Mouse (Mus musculus): Measurements from ENCODE around the gene Mcm2.

The Mcm2 gene

GRCm38 (mm10) chr6:88925640-88926205 lies 27.1 kb upstream of the Mcm2 start:
- DNase-seq (ENCODE audit: low read depth): no peak

DNA sequence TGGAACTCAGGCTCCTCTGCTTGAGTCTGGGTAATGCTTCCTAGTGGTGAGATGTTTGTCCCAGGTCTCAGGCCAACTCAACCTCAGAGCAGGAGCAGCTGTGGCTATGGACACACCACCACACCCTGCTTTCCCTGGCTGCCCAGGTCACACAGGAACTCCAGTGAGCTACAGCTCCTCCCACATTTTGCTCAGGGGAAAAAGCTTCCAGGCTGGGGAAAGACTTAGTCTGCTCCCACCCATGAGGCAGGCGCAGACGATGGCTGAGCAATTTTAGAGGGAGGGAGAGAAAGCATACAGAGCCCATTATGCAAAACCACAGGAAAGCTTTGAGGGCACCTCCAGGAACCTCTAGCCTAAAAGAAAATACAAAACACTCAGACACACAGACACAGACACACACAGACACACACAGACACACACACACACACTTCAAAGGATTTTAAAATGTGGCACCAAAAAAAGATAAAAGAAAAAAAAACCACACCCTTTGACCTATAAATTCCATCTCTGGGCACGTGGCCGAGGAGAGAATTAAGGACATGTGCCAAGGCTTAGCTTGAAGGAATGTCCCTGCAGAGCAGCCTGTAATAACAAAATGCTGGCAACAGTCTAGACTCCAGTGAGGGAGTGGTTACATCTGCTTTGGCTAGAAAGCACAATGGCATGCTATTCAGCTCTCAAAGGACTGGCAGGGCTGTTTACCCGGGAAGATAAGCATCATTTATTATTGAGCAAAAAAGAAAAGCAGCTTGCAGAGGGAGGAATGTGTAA lies 26.1 kb upstream of the Mcm2 start:
- no peak for DNase-seq (ENCODE audit: low read depth)

GRCm38 (mm10) chr6:88918802-88919201 lies 20.2 kb upstream of the Mcm2 start:
- DNase-seq (ENCODE audit: low read depth): no peak

DNA sequence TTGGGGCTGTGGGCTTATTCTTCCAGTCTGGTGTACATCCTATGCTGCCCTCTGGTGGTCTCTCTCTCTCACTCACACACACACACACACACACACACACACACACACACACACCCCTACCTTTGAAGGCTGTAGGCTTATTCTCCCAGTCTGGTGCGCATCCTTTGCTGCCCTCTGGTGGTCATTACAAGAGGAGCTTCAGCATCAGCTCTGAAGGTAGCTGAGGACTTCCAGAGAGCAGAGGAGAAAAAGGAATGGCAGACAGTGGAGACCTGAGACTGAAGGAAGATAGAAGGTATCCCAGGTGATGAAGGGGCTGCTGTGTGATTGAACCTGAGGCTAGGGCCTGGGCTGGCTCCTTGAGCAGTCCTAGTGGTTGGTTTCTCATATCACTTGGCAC lies 17.6 kb upstream of the Mcm2 start:
- peak; percentile 71 for DNase-seq (ENCODE audit: low read depth)

DNA sequence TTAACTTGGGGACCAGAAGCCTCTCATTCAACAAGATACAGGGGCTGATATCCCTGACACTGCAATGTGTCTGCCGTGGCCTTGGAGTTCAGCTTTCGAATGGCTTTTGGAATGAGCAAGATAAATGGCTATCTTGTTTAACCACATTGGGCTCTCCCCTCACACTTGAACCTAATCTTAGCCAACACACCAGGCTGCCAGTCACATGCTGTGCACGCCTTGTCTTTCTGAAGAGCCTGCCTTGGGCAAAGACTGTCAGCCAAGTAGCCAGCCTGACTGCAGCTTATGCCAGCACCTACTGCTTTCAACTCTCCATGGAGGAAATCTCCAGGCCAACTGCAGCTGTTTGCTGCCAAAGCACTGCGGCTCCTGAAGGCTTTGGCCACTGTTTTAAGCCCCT lies 16.9 kb upstream of the Mcm2 start:
- DNase-seq (ENCODE audit: low read depth): no peak

GRCm38 (mm10) chr6:88914799-88915198 lies 16.2 kb upstream of the Mcm2 start:
- no peak for DNase-seq (ENCODE audit: low read depth)

GRCm38 (mm10) chr6:88913440-88913839 lies 14.9 kb upstream of the Mcm2 start:
- DNase-seq (ENCODE audit: low read depth): no peak

GRCm38 (mm10) chr6:88913022-88913421 lies 14.4 kb upstream of the Mcm2 start:
- no peak for DNase-seq (ENCODE audit: low read depth)

GRCm38 (mm10) chr6:88909151-88909550 lies 10.6 kb upstream of the Mcm2 start:
- DNase-seq (ENCODE audit: low read depth): no peak

GRCm38 (mm10) chr6:88906369-88907108 lies 8.0 kb upstream of the Mcm2 start:
- DNase-seq (ENCODE audit: low read depth): peak; percentile 87

- no peak for DNase-seq (ENCODE audit: low read depth)
These were observed 6.5 kb upstream of the Mcm2 start for GRCm38 (mm10) chr6:88905042-88905441.

- no peak for DNase-seq (ENCODE audit: low read depth)
These were observed 5.9 kb upstream of the Mcm2 start for GRCm38 (mm10) chr6:88904456-88904974.

- no peak for DNase-seq (ENCODE audit: low read depth)
These were observed 5.1 kb upstream of the Mcm2 start for GRCm38 (mm10) chr6:88903708-88904107.

GRCm38 (mm10) chr6:88901947-88902820 lies 3.6 kb upstream of the Mcm2 start, which contains the start of gene Tpra1:
TSS of gene Tpra1 (plus strand) at chr6:88902251.
- peak; percentile 97 for DNase-seq (ENCODE audit: low read depth)

- no peak for DNase-seq (ENCODE audit: low read depth)
These were observed 2.9 kb upstream of the Mcm2 start for GRCm38 (mm10) chr6:88901471-88901870.

- DNase-seq (ENCODE audit: low read depth): no peak
These were observed 1.0 kb upstream of the Mcm2 start for GRCm38 (mm10) chr6:88899628-88900027.

DNA sequence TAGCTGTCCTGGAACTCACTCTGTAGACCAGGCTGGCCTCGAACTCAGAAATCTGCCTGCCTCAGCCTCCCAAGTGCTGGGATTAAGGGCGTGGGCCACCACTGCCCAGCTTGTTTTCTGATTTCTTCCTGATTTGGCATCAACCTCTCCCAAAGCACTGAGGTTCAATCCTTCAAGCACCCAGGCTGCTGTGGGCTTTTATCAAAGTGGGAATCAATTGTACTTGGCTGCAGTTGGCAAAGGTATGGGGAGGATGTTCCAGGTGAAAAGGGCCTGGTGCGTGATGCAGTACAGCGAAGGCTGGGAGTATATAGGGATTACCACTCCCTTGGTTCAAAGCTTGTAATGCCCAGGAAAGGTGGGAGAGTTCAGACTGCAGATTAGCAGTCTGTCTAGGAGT lies 506 bp upstream of the Mcm2 start:
- DNase-seq (ENCODE audit: low read depth): peak; percentile 32

GRCm38 (mm10) chr6:88897246-88897645 lies 1.3 kb downstream of the Mcm2 start:
- DNase-seq (ENCODE audit: low read depth): no peak

DNA sequence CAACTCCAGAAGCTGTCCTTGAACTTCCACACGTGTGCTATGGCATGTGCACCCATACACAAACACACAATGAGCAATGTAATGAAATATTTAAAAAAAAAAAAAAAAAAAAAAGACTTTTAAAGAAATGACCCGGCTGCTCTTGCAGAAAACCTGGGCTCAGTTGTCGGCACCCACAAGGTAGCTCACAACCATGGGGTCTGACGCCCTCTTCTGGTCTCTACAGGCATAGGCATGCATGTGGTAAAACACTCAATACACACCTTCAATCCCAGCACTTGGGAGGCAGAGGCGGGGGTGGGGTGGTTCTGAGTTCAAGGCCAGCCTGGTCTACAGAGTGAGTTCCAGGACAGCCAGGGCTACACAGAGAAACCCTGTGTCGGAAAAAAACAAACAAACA lies 2.6 kb downstream of the Mcm2 start:
- DNase-seq (ENCODE audit: low read depth): peak; percentile 44

DNA sequence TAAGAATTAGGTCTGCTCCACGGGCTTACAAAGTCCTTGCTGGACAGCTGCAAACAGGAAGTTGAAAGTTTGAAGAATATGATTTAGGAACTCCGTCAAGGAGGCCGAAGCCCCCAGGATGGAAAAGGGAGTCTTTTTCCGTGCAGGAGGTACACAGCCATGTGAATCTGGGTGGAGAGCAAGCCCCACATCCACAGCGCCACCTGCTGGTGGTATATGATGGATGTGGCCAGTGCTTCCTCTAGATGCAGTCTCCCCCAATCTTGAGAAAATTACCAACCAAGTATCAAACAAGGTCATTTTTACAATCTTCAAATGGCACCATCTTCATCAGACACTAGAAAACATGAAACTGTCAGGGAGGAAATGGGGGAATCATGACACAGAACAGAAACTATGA lies 5.0 kb downstream of the Mcm2 start:
- peak; percentile 81 for DNase-seq (ENCODE audit: low read depth)

DNA sequence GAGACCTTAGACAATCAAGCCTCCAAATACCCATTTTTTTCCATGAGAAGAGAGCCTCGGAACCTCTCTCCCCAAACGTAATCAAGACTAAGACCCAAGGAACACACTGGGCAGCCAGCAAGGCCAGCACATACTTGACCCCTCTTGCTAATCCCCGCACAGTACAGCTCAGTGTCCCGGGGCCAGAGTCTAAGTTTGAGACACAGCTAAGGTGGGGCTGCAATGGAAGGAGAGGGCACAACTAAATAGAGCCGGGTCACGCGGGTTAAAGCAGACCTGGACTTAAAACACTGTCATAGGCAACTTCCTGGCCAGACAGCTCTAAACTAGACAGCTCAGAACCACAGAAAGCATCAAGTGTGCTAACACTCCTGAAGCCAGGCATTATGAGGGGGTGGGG lies 7.7 kb downstream of the Mcm2 start:
- no peak for DNase-seq (ENCODE audit: low read depth)

All from induced T-regulatory cell, adult 2 months (primary cell).